Mouse (Mus musculus): ENCODE results near the gene Ccser1.
A peak's percentile ranks its signal among the peaks of the same experiment; 100 is the strongest.

Gene Ccser1

DNA sequence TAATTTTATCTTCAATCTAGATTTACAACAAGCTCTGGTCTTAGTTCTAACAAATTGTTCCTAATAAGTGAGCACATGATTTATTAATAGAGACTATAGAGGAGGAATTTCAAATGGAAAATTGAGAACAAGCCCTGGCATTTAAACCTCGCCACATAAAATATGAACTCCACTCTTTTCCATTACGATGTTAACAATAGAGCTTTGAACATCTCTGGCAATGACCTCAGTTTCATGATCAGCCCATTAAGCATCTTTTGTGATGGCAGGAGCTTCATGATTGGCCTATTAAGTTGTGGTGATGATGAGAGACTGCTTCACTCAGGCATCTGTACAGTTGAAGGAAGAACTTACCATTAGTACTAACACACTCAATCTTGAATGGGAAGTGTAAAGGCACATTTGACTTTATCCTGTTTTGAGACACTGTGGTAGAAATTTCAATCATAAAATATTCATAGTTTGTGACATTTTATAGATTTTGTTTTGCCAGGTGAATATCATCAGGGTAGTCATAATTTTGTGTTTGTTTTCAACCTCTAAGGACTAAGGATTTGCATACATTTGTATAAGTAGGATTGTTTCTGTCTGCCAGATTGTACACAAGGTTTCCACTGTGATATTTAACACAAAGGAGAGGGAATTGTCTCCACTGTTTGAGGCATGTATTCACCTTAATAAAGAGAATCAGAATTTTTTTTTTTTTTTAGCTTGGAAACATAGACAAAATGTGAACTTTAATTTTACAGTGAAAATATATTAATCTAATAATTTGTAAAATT lies 291.4 kb downstream of the Ccser1 start:
- no peak for DNase-seq

DNA sequence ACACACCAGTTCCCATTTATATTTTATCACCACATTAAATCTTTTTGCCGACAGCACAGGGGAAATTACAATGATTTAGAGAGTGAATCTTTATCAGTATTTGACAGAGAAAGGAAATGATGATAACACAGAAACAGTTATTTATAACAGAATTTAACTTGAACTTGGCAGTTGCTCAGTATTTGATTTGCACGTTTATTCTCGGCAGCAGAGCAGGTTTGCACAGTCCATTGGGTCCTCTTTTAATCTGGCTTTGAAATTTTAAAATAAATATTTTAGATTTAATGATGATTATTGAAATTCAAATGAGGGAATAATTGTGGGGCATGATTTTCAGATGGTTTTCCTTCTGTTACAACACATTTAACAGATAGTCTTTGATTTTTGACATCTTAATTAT lies 305.2 kb downstream of the Ccser1 start:
- no peak for DNase-seq

DNA sequence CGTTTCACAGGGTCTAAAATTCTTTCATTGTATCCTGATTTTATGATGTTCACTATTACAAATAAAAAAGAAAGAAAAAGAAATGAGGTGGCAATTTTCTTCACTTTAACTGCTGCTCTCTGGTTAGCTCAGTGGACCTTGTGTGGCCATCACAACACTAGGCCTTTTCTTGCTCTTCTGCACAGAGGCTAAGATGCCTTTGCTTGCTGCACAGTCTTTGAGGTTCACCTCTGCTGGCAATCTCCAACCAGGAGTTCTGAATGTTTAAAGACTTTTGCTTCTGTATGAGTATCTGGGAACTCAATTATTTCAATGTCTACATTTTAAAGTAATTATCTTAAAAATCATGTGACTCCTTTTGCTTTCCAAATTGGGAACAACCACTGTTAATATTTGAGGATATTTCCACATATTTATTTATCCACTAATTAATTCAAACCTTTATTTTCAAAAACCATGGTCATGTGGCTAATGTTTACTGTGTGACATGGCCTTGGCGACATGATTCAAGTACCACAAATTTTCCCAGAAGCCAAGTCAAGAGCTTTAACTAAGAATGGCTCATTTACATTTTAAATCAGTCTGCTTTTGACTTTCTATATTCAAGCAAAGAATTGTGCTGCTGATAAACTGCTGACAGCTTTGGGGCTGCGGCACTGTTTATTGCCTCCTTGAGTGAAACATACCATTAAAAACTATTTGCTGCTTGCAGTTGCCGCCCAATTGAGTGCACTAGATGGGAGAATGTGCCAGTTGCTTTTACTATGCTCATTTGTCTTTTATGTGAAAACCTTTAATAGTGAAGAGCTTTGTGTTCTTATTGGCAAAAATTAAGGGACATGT lies 312.1 kb downstream of the Ccser1 start:
- no peak for DNase-seq

DNA sequence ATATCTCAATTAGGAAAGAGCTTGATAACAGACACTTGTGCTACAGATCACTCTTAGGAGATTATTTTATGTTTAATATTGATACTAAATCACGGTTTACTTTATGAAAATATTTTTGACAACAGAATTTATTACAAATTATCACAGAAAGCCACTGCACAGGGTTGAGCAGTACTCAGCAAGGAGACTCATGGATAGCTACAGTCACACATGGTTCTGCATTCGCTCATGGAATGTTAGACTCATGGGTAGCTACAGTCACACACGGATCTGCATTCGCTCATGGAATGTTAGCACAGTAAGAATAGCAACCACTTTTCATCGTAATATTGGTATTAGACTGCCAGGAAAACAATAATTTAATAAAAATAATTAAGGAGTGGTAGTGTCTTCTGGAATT lies 313.3 kb downstream of the Ccser1 start:
- DNase-seq: no peak

DNA sequence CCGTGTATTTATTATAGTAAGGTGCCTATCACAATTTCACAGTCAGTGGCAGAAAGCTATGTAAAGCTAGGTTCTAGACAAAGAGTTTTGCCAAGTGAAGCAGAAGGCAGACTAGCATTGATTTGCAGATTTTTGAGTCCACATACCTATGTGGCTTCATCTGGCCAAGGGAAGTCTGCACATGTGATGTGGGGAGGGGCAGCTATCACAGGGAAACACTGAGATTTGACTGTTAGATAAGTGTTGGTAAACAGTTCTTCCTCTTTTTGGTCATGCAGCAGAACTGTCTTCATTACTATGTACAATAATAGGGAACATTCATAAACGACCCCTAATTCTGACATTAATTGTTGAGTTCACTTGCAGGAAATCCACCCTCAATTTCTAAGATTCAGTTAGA lies 335.2 kb downstream of the Ccser1 start:
- no peak for DNase-seq

DNA sequence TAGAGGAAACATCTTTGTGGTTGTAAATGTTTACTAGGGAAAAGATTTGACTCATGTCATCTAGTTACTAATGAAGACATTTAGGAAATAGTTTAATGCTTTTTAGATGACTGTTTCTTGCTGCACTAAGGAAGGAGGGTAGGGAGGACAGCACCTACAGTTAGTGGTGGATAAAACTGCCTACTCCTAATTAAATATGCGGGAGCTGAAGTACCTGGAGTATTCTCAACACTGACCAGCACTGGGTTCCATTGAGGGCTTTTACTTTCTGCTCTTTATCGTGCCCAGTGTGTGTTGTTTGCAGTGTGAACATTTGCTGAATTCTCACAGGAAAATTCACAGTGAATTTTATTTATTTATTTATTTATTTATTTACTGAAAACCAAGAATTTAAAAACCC lies 341.5 kb downstream of the Ccser1 start:
- no peak for DNase-seq

DNA sequence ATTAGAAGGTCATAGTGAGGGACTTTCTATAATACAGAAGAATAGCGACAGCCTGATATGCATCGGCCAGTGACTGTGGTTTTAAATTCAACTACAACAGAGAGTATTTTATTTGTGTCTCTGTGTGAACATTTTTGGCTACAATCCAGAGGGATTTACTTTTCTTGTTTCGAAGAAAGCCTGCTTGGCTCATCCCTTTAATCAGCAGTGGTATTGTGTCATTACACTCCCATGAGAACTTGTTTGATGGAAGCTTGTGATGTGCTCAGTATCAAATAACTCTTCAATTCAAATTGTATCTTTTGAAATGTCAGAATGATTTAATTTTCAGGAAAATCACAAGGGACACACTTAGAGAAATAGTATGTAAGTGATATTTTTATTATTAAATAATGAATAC lies 342.0 kb downstream of the Ccser1 start:
- DNase-seq: no peak

DNA sequence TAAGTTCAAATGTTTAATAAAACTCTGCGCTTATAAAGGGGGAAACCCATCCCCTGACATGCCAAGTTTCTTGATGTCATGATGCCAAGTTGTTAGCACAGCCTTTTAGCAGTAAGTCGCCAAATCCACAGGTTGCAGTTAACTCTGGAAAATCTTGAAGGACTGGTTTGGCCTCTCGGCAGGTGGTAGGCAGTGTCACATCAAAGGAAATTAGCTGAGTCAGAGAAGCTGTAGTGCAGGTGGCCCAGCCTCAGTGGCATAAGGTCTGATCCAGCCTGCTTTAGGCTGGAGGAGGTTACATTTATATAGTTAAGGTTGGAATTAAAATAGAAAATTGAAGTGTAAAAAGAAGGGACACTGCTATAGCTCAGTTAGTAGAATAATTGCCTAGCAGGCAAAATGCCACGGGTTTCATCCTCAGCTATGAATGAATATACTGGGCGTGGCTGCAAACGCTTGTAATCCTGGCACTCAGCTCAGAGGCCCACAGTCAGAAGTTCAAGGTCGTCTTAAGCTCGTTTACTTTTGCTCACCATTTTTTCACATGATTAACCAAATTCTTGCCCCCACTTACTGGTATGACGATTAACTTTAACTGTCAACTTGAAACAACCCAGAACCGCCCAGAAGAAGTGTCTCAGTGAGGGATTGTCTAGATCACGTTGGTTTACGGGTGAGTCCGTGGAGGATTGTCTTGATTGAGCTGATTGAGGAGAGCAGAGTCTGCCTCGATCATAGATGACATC lies 343.8 kb downstream of the Ccser1 start:
- DNase-seq: peak in 1 of 2 experiments; percentile 19

DNA sequence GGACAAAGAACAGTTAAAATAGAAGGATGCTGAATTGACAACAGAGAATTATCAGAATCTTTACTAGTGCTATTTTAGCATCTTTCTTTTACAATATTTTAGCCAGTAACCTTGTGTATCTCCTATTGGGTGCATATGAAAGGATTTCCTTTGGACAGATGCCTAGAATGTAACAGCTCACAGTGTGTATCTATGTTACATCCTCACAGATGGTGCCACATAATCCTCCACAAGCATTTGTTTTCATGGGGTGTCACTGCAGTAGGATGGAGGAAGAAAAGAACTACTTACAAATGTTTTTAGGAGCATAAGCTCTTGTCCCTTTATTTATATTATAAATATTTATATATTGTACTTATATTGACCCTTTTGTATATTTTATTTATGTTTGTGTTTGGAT lies 360.6 kb downstream of the Ccser1 start:
- DNase-seq: no peak

DNA sequence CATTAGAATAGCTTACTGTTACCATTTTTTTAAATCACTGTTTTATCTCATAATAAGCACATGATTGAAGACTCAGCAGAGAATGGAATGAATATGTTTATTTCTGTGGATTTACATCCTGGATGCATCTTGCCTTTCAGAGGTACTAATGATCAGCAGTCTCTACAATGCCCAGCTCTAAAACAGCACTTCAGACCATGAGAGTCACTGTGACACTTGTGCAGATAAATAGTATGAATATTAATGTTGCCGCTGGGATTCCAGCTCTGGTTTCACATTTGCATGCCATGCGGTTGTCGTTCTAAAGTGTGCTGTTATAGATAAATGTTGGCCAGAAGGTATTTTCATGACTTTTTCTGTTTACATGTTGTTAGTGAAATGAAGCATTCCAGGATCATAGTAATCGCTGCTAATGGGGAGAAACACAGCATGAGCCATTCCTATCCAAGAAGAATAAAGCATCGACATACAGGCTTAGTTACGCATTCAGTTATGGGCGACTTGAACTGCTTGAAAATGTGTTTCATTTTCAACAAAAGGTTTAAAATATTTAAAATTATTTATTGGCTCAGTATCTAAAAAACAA lies 363.4 kb downstream of the Ccser1 start:
- peak in 1 of 2 experiments; percentile 12 for DNase-seq

DNA sequence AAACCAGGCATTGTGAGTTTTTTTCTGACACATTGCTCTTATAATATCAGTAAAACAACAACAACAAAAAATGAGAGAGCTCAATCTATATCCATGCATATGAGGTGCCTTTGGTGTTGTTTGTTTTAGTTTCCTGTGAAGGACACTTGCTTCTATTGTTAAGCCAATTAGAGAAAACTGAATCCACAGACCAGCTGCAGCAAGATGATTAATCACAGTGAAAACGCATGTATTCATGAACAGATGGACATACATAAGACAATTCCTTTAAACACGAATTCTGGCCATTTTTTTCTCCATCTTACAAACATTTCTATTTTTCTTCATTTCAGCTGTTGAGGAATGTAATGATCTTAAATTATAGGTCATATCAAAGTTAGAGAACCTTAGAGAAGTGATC lies 387.4 kb downstream of the Ccser1 start:
- DNase-seq: no peak

DNA sequence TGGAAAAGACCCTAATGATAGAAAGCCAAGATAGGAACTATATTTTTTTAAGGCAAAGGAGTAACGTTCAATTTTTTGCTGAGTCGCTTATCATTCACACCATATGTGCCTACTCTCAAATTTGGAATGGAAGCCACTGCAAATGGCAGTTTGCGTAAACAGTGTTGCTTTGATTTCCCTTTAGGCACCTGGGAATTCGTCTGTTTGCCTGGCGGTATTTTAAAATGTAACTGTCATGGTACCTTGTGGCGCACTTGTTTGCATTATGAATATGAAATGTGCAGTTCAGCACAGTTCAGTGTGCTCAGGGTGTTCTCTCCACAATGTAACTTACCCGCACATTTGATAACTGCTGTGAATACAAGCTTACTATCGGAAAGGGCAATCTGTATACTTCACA lies 387.8 kb downstream of the Ccser1 start:
- DNase-seq: no peak

DNA sequence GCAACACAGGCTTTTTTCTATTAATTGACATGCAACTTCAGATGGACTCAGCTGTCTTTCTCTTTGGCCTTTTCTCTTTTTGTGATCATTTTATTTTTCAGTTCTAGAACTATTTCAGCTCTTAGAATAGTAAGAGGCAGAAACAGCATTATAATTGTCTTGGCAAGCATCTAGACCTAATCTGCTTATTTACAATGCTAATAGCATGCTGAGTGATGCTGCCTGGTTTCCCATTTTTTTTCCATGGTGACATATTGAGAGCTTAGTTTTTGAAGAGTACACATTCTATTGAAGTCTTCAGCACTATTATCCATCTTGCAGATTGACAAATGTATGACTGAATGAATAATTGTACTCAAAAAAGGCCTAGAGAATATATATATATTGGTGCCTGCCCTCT lies 401.6 kb downstream of the Ccser1 start:
- no peak for DNase-seq

DNA sequence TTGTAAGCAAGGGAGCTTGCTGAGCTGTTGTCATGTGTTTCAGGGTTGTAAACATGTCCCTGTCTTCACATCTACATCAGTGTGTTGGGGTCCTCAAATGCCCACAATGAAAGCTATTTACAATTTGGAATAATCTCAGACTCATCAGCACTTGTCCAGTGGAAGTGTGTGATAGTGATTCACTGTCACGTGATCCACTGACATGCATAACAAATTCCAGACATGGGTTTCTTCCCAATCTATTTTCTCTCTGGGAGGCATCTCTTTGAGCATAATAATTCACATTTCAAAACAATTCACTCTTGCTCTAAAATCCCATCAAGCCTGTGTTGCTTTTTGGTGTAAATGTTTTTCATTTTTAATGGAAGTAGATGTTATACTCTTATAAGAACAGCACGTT lies 408.9 kb downstream of the Ccser1 start:
- DNase-seq: no peak

DNA sequence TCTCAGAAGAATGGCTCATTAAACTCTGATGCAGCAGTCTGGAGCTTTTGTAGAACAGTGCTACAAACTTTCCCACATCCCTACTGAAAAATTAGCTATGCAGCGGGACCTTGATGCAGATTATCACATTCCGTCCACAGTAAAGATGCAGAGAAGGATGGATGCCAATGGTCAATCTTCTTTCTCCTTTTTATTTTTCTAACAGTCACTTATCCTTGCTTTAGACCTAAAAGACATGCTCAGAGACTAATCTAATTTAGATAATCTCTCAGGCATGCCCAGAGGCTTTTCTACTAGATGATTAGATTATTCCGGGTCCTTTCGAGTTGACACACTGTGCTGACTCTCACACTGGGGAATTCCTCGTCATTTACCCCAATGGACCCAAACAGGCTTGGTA lies 421.8 kb downstream of the Ccser1 start:
- DNase-seq: no peak

DNA sequence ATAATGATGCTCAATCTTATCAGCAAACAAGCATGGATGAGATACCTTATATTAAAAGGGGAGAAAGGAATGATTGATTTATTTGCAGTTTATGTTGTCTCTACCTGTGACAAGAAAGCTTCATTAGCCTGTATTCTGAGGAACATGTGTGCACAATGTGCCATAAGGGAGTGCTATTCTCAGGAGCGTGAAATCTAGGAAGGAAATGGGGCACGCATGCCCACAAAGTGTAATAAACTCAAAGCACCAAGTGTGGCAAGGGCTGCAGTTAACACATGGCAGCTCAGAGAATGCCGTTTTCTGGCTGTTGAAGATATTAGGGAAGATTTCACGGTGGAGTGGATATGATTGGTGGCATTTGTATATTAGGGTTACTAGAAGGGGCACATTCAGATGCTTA lies 434.8 kb downstream of the Ccser1 start:
- no peak for DNase-seq

DNA sequence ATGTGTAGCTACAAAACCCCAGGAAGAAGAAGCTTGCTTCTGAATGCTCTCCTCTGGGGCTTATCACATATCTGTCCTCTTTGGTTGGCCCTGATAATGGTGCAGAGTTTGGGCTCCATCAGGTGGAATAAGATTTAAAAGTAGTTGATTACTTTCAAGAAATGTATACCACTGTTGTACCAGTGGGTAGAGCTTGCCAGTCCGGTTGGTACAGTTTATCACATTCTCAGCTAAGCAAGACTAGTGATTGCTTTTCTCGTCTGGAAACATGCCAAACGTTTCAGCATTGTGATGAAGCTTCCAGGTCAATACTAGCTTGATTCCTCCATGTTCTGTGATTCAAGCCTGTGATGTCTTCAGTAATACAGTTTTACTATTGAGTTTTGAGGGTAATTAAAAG lies 441.6 kb downstream of the Ccser1 start:
- no peak for DNase-seq

DNA sequence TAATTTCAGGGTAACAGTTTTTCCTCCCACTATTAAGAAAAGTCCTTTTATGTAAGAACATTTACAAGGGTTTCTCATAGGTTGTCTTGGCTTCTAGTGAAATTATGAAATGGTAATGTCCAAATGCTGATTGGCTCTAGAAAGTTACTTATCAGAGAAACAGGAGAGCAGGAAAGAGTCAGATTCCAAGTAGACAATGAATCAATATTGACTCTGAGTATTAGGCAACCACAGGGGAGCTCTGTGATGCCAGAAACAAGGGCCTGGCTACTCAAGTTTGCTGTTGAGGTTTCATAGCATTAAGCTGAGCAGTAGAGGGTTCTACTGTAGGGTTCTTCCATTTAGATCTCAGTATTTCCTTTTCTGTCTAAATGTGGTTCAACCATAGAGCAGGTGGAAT lies 481.3 kb downstream of the Ccser1 start:
- no peak for DNase-seq

DNA sequence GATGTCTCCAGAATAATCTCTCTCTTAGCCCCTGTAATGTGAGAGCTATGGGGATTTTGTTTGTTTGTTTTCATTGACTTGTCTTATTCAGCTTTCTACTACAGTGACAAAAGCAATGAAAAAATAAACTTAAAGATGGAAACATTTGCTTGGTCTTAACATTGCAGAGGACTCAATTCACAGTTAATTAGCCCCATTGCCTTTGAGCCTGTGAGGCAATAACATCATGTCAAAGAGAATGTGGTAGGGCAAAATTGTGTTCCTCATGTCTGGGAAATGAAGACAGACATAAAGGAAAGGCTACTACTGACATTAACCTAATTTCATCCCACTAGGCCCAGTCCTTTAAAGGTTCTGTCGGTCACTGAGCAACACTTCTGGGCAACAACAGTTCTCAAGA lies 484.4 kb downstream of the Ccser1 start:
- DNase-seq: no peak

DNA sequence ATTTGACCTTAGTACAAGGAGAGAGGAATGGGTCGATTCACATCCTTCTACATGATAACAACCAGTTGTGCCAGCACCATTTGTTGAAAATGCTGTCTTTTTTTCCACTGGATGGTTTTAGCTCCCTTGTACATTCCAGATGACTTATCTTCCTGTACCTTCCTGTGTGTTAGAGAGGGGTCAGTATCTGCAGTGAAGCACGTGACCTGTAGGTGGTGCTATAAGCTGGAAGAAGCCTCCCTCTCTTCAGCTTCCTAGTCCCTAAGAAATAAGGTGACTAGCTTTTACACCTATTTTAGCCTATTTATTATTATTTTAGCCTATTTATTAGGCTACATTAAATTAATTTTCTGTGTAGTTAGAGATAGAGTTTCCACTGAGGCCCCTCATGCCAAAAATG lies 506.9 kb downstream of the Ccser1 start:
- peak in 1 of 2 experiments; percentile 37 for DNase-seq

DNA sequence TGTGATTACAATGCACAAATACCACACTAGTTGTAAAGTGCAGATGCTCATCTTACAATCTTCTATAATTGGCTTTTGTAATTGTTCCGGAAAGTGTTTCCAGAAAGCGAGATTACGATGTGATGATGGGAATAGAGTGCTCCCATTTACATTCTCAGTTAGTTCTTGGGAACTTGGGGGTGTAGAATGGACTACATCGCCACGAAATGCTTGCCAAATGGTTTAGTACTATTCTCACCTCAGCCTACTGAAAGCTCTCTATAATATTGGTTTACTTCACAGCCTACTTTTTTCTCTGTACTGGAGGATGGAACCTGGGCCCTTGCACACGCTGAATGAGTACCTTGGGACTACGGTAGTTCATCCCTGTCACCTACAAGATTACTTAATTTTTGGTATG lies 522.9 kb downstream of the Ccser1 start:
- DNase-seq: no peak

DNA sequence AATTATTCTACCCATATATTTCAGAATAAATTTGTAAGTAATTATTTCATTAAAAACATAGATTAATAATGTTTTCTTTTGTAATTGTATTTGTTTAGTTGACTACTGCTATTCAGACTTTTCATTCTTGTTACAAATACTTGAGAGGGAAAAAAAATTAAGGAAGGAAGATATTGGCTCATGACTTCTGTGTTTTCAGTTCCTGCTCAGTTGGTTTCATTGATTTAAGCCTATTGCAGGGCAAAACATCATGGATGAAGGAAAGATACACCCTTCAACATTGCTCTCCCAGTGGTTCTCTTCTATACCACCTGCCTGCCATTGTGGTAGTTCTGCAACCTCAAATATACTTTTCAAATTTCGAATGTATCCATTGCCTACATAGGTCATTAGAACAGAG lies 541.1 kb downstream of the Ccser1 start:
- no peak for DNase-seq

DNA sequence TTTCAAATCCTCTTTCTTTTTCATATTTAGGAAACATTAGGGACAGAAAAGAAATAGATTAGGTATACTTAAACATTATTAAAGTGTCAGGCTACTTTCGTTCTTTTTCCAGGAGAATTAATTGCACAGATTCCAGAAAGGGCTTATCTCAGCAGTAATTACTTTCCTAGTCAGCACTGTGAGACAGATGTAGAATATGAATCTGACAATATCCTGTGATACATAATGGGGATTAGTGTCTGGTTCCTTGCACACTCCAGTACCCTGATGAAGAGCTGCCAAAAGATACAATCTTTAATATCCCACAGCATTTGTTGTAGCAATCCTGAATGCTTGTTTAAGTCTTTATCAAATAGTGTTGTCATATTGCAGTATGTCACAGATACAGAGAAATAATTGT lies 548.9 kb downstream of the Ccser1 start:
- DNase-seq: no peak
